18 mouse cellular contexts compared by ENCODE assay signal in the genomic region with DNA sequence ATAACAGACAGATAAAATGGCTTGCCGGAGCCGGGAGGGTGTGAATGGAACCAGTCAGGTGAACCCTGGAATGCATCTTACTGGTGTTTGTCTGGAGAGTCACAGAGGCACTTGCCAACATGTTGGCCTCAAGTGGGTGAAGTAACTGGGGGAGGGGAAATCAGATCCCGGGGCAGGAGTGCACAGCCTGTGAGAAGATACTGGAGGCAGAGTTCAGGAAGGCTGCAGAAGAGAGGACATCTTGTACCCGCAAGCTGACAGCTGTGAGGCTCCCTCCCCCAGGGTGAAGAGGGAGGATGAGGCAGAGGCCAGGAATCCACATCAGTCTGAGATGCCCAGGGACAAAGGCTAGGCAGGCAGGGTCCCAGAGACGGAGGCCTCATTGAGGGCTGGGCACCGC.
DNase-seq lines count a peak whose midpoint lies in the region; ATAC-seq and TF ChIP-seq lines count a peak whose summit lies in the region.
"Had no signal": no experiment of that assay in that cellular context is flagged by ENCODE, and none has a peak within 500 bp of the region (broad histone marks: within the 10 kb centered on the region; RNA-seq: fewer than 3 reads in every experiment).

No protein-coding gene starts in this region.

- H3K9me3 ChIP-seq in heart, embryonic 10.5 days = no peaks in the 10 kb centered on the region
- no peaks in the 10 kb centered on the region for H3K9me3 ChIP-seq in kidney, embryonic 16.5 days (ENCODE audit: low read length)
- H3K9me3 ChIP-seq: limb, embryonic 12.5 days; midbrain, embryonic 12.5 days had no signal

- TF ChIP-seq POLR2A in kidney, adult 2 months (IDR thresholded peaks at IDR 0.05; ENCODE audit: low read depth, low read length) = no peak

- 0 out of 2 replicates have a peak, but pooled peaks have one; percentile 1 for ATAC-seq in kidney, embryonic 16.5 days (ENCODE audit: low FRiP score, low TSS enrichment)
- ATAC-seq: forebrain, postnatal 0 days; inflammation-experienced regulatory T-cells, adult 6 months had no signal

- 48% methylated on average over 6 of the region's 6 CpGs for WGBS in heart, embryonic 10.5 days
- 52% methylated on average over 6 of the region's 6 CpGs for WGBS in kidney, adult 2 months
- WGBS in kidney, embryonic 16.5 days = 53% methylated on average over 6 of the region's 6 CpGs

- H3K4me2 ChIP-seq in kidney, embryonic 16.5 days (replicated peaks; ENCODE audit: low read depth, low read length) = no peak overlapping the region
- H3K4me2 ChIP-seq: limb, embryonic 12.5 days; midbrain, embryonic 12.5 days had no signal

- H3K4me3 ChIP-seq in heart, embryonic 10.5 days = no peak overlapping the region
- no peak overlapping the region for H3K4me3 ChIP-seq in kidney, adult 2 months (ENCODE audit: insufficient read depth, low read depth, low read length)
- no peak overlapping the region for H3K4me3 ChIP-seq in kidney, embryonic 16.5 days (ENCODE audit: low read length)
- H3K4me3 ChIP-seq: erythroblast, embryonic 14.5 days; limb, embryonic 12.5 days; midbrain, embryonic 12.5 days had no signal

- no peak for TF ChIP-seq CTCF in kidney, adult 2 months (conservative IDR thresholded peaks at IDR 0.05; ENCODE audit: insufficient read depth, insufficient read length, low read depth, low read length)

- H3K9ac ChIP-seq in kidney, embryonic 16.5 days (replicated peaks; ENCODE audit: low read length) = no peak overlapping the region
- H3K9ac ChIP-seq: forebrain, postnatal 0 days; limb, embryonic 12.5 days; midbrain, embryonic 12.5 days had no signal

- no peak for DNase-seq in heart, embryonic 10.5 days (ENCODE audit: low spot score)
- no peak for DNase-seq in heart, adult 8-10 months (ENCODE audit: low spot score)
- DNase-seq in kidney, adult 2 months = peak; percentile 61
- no peak for DNase-seq in kidney, adult 18-20 months
- peak; percentile 65 for DNase-seq in lung, postnatal 25 days (ENCODE audit: low spot score)
- no peak for DNase-seq in ovary, postnatal 10 days (ENCODE audit: low spot score)
- no peak for DNase-seq in layer of hippocampus, adult 18-20 months (ENCODE audit: low spot score in 2 of 2)
- DNase-seq: adrenal gland, adult 2 months; cerebellum, adult 11 months; cerebellum, postnatal 25 days; forebrain, postnatal 0 days; right cerebral cortex, adult 18-20 months; thymus, postnatal 14 days had no signal

- no peaks in the 10 kb centered on the region for H3K27me3 ChIP-seq in heart, embryonic 10.5 days (ENCODE audit: insufficient read depth, poor library complexity, severe bottlenecking)
- H3K27me3 ChIP-seq in kidney, adult 2 months (replicated peaks; ENCODE audit: control insufficient read depth, insufficient read depth, low read length) = no peaks in the 10 kb centered on the region
- no peaks in the 10 kb centered on the region for H3K27me3 ChIP-seq in kidney, embryonic 16.5 days (ENCODE audit: insufficient read depth, low read length)
- H3K27me3 ChIP-seq: limb, embryonic 12.5 days; midbrain, embryonic 12.5 days had no signal

- H3K36me3 ChIP-seq in heart, embryonic 10.5 days = no peaks in the 10 kb centered on the region
- H3K36me3 ChIP-seq in kidney, adult 2 months (ENCODE audit: control insufficient read depth, insufficient read depth, low read length) = no peaks in the 10 kb centered on the region
- H3K36me3 ChIP-seq in kidney, embryonic 16.5 days (ENCODE audit: insufficient read depth, low read length) = no peaks in the 10 kb centered on the region
- H3K36me3 ChIP-seq: limb, embryonic 12.5 days; midbrain, embryonic 12.5 days had no signal

- peak overlapping the region; percentile 82 for H3K27ac ChIP-seq in heart, embryonic 10.5 days
- peak overlapping the region; percentile 90 for H3K27ac ChIP-seq in kidney, adult 2 months (ENCODE audit: insufficient read depth, low read depth, low read length)
- peak overlapping the region; percentile 80 for H3K27ac ChIP-seq in kidney, embryonic 16.5 days (ENCODE audit: low read length)
- H3K27ac ChIP-seq: limb, embryonic 12.5 days; midbrain, embryonic 12.5 days had no signal

- H3K4me1 ChIP-seq in heart, embryonic 10.5 days = peaks cover 52% of the 10 kb centered on the region
- peaks cover 27% of the 10 kb centered on the region for H3K4me1 ChIP-seq in kidney, adult 2 months (ENCODE audit: control insufficient read depth, insufficient read depth, low read length)
- peaks cover 23% of the 10 kb centered on the region for H3K4me1 ChIP-seq in kidney, embryonic 16.5 days (ENCODE audit: insufficient read depth, low read length)

Comparison
In these comparisons a context has a peak if more than half of its experiments do, and no peak if none do; other contexts are left out.
1. DNase-seq: peak in kidney, adult 2 months (single experiment) and lung, postnatal 25 days (single experiment); none in heart, embryonic 10.5 days (single experiment), heart, adult 8-10 months (single experiment), kidney, adult 18-20 months (single experiment), ovary, postnatal 10 days (single experiment) and layer of hippocampus, adult 18-20 months (0 of 2).
2. Peak in every context shown above with its lines, with median percentiles within 50 percentile points of each other: H3K27ac ChIP-seq.